Mouse (Mus musculus) adrenal gland, postnatal 14 days (tissue): ENCODE measurements around the gene Cabs1. TPM values are rescaled to one million over a fixed set of nuclear protein-coding genes. Genes with fewer than 3 reads are reported as not detected.

Source experiments
- DNase-seq: peaks from one replicate; pipeline ENCODE4 v3.0.0; 2021; ENCODE audit warnings: mixed read lengths
- long read RNA-seq, 2 experiments: library from polyadenylated mRNA; stranded (forward); transcript quantifications; one replicate each; pipeline ENCODE4 v2.0.0; 2021
- total RNA-seq: library from RNA; stranded (reverse); gene quantifications from 2 replicates; pipeline ENCODE4 v1.2.3, GENCODE M21; 2021

The Cabs1 gene
- not detected in 2 replicates for total RNA-seq
- long read RNA-seq, experiment 1, result 0 reads
- long read RNA-seq, experiment 2, result 0 reads

DNA sequence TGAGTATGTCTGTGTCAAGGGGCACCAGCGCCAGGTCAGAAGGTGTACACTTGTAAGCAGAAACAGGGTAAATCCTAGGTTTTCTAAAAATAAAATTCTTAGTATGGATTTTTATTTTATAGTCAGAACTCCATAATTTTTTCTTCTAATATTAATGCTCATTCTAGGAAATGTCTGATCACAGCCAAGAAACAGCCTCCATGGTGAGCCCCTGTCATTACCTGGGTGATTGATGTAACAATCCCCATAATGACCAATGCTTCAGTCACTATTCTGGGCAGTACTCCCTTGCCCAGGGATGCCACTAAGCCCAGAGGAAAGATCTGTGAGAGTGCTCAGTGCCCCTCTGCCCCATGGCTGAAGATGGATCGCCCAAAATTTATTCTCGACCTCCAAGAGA, at the start of gene Cabs1:
Gene Cabs1 (plus strand): TSS at position 301 of the 400 bp plus-strand sequence.
- no peak for DNase-seq

DNA sequence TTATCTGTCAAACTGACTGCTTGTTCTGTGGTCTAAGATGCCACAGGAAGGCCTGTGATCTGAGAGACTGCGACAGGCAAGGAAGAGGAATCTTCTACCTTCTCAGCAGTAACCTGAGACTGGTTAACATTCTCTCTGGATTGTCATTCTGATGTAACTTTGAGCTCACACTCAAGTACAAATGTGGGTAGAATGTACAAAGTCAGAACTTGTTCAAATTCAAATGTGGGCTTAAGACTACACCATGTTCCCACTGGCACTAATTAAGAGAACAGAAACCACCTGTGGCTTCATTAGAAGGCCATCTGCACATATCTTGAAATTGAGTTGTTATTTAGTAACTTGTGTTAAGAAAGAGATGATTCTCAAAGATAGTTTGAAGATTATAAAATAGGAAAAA, 47.6 kb upstream of the Cabs1 start:
- no peak for DNase-seq

DNA sequence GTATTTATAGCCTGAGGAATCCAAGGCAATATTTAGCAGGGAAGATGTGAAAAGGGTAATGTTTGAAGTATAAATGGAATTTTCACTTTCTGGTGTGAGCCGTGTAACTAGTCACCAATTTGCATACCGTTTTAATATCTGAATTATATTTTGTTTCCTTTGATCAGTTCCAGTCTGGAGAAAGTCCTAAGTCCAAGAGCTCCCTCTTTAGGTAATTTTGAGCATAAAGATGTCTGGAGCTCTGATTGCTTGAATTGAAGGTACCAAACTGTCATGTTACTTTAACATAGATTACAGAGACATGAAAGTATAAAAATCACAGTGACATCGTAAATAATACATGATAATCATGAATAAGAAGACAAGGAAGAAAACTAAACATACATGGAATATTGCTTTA, 38.5 kb upstream of the Cabs1 start:
- no peak for DNase-seq

DNA sequence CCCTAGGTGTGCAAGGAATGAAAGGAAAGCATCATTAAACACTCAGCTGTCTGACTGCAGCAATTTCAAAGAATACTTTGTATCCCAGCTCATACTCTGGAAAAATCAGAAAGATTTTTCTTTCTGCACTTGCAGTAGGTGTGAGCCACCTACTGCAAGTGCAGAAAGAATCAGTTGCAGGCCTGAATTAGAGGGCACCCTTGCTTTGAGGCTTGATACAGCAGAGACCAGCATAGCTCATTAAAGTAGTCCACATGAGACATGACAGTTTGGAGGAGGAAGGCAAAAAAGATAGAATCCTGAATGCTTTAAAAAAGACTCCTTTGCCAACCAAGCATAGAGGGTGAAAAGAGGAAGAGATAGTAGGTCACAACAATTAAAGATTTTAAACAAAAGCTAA, 36.7 kb upstream of the Cabs1 start:
- no peak for DNase-seq

DNA sequence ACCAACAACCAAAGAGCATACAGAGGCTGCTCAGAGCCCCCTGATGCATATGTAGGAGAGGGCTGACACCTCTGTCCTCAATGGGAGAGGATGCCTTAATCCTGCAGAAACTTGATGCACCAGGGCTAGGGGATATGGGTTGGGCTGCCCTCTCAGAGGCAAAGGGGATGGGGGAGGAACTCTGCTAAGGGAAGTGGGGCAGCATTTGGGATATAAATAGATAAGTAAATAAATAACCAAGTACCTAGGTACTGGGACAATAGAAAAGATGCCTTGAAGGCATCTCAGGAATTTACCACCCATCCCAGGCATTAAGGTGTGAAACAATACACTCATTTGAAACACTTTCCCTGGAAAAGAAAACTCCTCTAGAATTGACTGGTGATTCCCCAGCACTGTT, 27.4 kb upstream of the Cabs1 start:
- no peak for DNase-seq

DNA sequence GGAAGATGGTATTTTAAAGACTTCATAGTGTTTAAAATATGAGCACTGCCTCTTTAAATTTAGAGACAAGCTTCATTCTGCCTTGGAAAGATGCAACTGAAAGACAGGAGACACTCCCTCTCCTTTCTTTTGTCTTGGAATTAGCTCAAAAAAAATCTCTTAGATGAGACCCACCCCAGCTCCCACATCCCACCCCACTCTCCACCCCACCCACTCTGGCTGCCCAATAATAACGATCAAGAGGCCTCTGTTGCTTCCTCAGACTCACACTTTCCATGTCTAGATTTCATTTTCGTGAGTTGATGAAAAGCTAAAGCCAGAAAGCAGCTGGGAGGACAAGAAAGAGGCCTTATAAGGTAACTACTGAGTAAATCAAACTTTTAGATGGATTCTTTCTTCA, 10.0 kb upstream of the Cabs1 start, which contains the start of the genes 2310003L06Rik and Gm28434:
Gene 2310003L06Rik (plus strand): TSS at position 259 of the 400 bp plus-strand sequence.
Gene Gm28434 (plus strand): TSS at position 317 of the 400 bp plus-strand sequence.
- no peak for DNase-seq

DNA sequence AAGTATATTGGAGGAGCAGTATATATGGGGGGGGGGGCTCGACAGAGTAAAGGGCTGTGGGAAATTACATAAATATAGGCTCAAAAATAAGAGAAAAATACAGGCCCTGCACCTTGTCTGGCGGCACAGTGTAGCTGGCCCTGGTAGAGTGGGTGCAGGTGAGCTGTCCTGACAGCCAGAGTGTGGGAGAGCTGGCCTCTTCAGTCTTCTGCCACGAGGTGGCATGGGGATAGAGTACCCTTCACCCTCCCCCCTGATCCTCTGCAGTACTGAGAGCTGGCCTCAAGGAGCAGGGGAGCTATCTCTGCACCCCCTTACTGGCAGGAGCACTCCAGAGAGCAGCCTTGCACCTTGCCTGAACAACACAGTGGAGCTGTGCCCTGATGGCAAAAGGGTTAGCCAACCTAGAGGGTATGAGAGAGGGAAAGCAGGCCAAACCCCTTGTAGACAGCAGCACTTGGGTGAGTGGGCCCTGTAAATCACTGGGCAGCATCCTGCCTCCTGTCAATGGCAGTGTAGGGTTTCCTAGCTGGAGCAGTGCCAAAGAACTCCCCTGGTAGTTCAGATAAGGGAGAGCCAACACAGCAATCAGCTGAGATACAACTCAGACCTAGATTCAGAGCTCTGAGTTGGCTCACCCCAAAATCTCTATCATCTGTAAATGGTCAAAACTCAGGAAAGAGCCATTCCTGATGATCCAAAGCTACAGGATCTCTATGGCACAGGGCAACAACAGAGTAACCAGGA, 3.4 kb downstream of the Cabs1 start:
- no peak for DNase-seq

DNA sequence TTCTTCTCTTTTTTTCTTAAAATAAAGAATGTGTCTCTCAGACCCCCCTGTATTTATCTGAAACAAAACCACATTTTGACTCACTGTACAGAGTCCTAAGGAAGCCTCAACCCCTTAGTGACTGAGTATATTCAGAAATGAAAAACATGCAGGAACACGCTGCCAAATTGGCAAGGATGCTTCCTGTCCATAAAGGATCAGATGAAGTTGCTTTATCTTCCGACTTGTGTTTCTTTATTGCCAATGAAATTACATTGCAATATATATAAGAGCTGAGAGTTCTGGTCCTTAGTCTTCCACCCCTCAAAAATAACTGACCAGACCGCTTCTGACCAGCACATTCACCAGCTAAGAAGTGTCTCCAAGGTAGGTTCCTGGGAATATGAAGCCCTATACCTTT, 23.0 kb downstream of the Cabs1 start, which contains the start of gene Smr3a:
Gene Smr3a (plus strand): TSS at position 301 of the 400 bp plus-strand sequence.
- no peak for DNase-seq

DNA sequence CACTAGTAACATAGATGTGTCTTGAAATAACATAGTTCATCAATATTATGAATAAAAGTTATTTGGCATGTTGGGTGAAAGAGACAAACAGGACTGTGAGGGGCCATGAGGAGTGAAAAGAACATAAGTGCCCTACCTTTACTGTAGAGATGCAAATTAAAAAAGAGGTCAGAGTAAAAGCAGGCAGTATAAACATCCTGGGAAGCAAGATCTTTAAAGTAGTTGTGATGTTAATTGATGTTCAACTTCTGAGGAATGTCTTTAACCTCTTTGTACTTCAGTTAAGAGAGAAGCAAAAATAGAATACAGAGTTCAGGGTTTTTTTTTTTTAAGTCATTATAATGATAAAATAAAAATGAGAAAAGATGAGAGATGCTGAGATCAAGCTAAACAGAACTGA, 26.0 kb downstream of the Cabs1 start:
- no peak for DNase-seq

Other genes starting within 250 kb of the Cabs1 start
- not detected in 2 replicates for gene Csn1s2a, start 204.9 kb upstream of the Cabs1 start, total RNA-seq
- gene Csn1s2b, start 171.4 kb upstream of the Cabs1 start, total RNA-seq, result not detected in 2 replicates
- gene Prr27, start 153.8 kb upstream of the Cabs1 start, total RNA-seq, result not detected in 2 replicates
- gene Odam, start 94.4 kb upstream of the Cabs1 start, total RNA-seq, result not detected in 2 replicates
- not detected in 2 replicates for gene Csn3, start 53.9 kb upstream of the Cabs1 start, total RNA-seq
- gene 2310003L06Rik, start 10.0 kb upstream of the Cabs1 start, total RNA-seq, result not detected in 2 replicates
- not detected in 2 replicates for gene Gm28434, start 9.9 kb upstream of the Cabs1 start, total RNA-seq
- gene Smr3a, start 23.1 kb downstream of the Cabs1 start, total RNA-seq, result not detected in 2 replicates
- gene Smr2, start 107.1 kb downstream of the Cabs1 start, total RNA-seq, result not detected in 2 replicates
- gene Gm11116, start 132.1 kb downstream of the Cabs1 start, total RNA-seq, result not detected in 2 replicates
- not detected in 2 replicates for gene Gm11115, start 174.7 kb downstream of the Cabs1 start, total RNA-seq